Comparison of ENCODE assay signal across 30 mouse cellular contexts in the genomic region with DNA sequence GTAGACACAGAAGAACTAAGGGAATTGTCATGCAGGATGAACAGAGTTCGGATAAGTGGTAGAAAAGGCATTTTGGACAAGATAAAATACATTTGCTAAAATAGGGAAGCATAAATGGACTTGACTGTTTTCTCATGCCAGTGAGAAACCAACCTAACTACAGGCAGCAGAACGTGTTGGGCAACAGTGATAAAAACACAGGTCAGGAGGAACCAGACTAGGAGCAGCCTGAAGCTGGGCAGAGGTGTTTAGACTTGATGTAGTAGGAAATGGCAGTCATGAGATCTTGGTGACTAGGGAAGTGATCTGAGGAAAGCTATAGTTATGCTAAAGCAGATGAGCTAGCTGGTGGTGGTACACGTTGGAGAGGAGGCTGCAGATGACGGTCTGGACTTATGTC.
DNase-seq lines count a peak whose midpoint lies in the region; ATAC-seq and TF ChIP-seq lines count a peak whose summit lies in the region.
"Had no signal": no experiment of that assay in that cellular context is flagged by ENCODE, and none has a peak within 500 bp of the region (broad histone marks: within the 10 kb centered on the region; RNA-seq: fewer than 3 reads in every experiment).

No protein-coding gene starts in this region.

- peaks cover 0 to 4% of the 10 kb centered on the region in 2 experiments; a peak in 1 of 4 replicates for H3K4me1 ChIP-seq in MEL (ENCODE audit: control insufficient read depth in 1 of 2, insufficient read depth in 2 of 2, low read length in 2 of 2)
- H3K4me1 ChIP-seq: embryonic facial prominence, embryonic 10.5 days; embryonic facial prominence, embryonic 13.5 days; forebrain, embryonic 12.5 days; forebrain, embryonic 15.5 days; heart, embryonic 12.5 days; heart, embryonic 15.5 days; hindbrain, embryonic 10.5 days; hindbrain, embryonic 13.5 days; intestine, embryonic 15.5 days had no signal

- TF ChIP-seq RAD21 in MEL (IDR thresholded peaks at IDR 0.05; ENCODE audit: low read depth, low read length), result no peak

- TF ChIP-seq POLR2A in MEL (IDR thresholded peaks at IDR 0.05; ENCODE audit: control insufficient read depth in 1 of 2, insufficient read depth in 1 of 2, low read depth in 1 of 2, low read length in 2 of 2, poor library complexity in 1 of 2), result no peak

- no peak for TF ChIP-seq CTCF in MEL (IDR thresholded peaks at IDR 0.05 in 2 of 3, conservative IDR thresholded peaks at IDR 0.05 in 1 of 3; ENCODE audit: control insufficient read depth in 1 of 3, insufficient read depth in 1 of 3, low read depth in 2 of 3, low read length in 3 of 3, poor library complexity in 1 of 3, severe bottlenecking in 1 of 3)

- no peak overlapping the region for H3K9ac ChIP-seq in MEL (ENCODE audit: control insufficient read depth, low read depth, low read length, poor library complexity, severe bottlenecking)
- H3K9ac ChIP-seq: embryonic facial prominence, embryonic 13.5 days; forebrain, embryonic 12.5 days; forebrain, embryonic 15.5 days; heart, embryonic 12.5 days; heart, embryonic 15.5 days; hindbrain, embryonic 13.5 days; intestine, embryonic 15.5 days had no signal

- H3K27ac ChIP-seq in MEL (ENCODE audit: control insufficient read depth, low read depth, low read length), result no peak overlapping the region
- H3K27ac ChIP-seq: embryonic facial prominence, embryonic 10.5 days; embryonic facial prominence, embryonic 13.5 days; forebrain, embryonic 12.5 days; forebrain, embryonic 15.5 days; heart, embryonic 15.5 days; hindbrain, embryonic 10.5 days; hindbrain, embryonic 13.5 days; intestine, embryonic 15.5 days had no signal

- peak in 1 of 2 experiments; percentile 23; a peak in 1 of 4 replicates for TF ChIP-seq EP300 in MEL (IDR thresholded peaks at IDR 0.05; ENCODE audit: low read depth in 1 of 2, low read length in 2 of 2)

- no peaks in the 10 kb centered on the region for H3K9me3 ChIP-seq in MEL (replicated peaks; ENCODE audit: insufficient read depth, low read length)
- H3K9me3 ChIP-seq: embryonic facial prominence, embryonic 10.5 days; embryonic facial prominence, embryonic 13.5 days; forebrain, embryonic 12.5 days; forebrain, embryonic 15.5 days; G1E; heart, embryonic 12.5 days; heart, embryonic 15.5 days; hindbrain, embryonic 10.5 days; hindbrain, embryonic 13.5 days; intestine, embryonic 15.5 days had no signal

- H3K79me2 ChIP-seq in MEL (ENCODE audit: control insufficient read depth, insufficient read depth, low read length, poor library complexity), result no peaks in the 10 kb centered on the region

- no peaks in the 10 kb centered on the region for H3K27me3 ChIP-seq in MEL (ENCODE audit: control insufficient read depth in 1 of 2, insufficient read depth in 2 of 2, low read length in 2 of 2)
- H3K27me3 ChIP-seq: embryonic facial prominence, embryonic 13.5 days; forebrain, embryonic 12.5 days; forebrain, embryonic 15.5 days; heart, embryonic 12.5 days; heart, embryonic 15.5 days; hindbrain, embryonic 13.5 days; intestine, embryonic 15.5 days had no signal

- H3K4me3 ChIP-seq in MEL (ENCODE audit: control insufficient read depth in 1 of 2, insufficient read depth in 1 of 2, low read depth in 2 of 2, low read length in 2 of 2), result no peak overlapping the region
- H3K4me3 ChIP-seq: embryonic facial prominence, embryonic 10.5 days; embryonic facial prominence, embryonic 13.5 days; erythroblast, embryonic 14.5 days; forebrain, embryonic 12.5 days; forebrain, embryonic 15.5 days; heart, embryonic 12.5 days; heart, embryonic 15.5 days; hindbrain, embryonic 10.5 days; hindbrain, embryonic 13.5 days; intestine, embryonic 15.5 days had no signal

- peak; percentile 52 for DNase-seq in MEL (ENCODE audit: low read depth, low spot score)
- peak; percentile 44 for DNase-seq in ZHBTc4 (ENCODE audit: low read depth, low spot score)
- no peak for DNase-seq in gastrocnemius, adult 8-10 months (ENCODE audit: low spot score in 2 of 2)
- DNase-seq in retina, embryonic 14.5 days (ENCODE audit: low spot score), result no peak
- no peak for DNase-seq in kidney, postnatal 14 days
- DNase-seq: adrenal gland, adult 2 months; adrenal gland, postnatal 14 days; cerebellum, adult 11 months; cerebellum, adult 2 months; cerebellum, adult 9-11 months; cerebellum, postnatal 25 days; embryo, embryonic 11 days; gastrocnemius, postnatal 14 days; heart, adult 18-20 months; heart, postnatal 10 days; heart, postnatal 36 days had no signal

- ATAC-seq in megakaryocyte progenitor cell, adult 5-6 weeks (replicated peaks; ENCODE audit: poor library complexity), result peak; percentile 63
- ATAC-seq: CD4-positive, CD25-positive, alpha-beta regulatory T cell, adult 4 months; forebrain, embryonic 15.5 days; hindbrain, embryonic 16.5 days; intestine, embryonic 15.5 days had no signal

- H3K36me3 ChIP-seq in MEL (ENCODE audit: control insufficient read depth in 1 of 2, insufficient read depth in 2 of 2, low read length in 2 of 2), result no peaks in the 10 kb centered on the region; a peak in 1 of 4 replicates
- H3K36me3 ChIP-seq: embryonic facial prominence, embryonic 10.5 days; embryonic facial prominence, embryonic 13.5 days; forebrain, embryonic 12.5 days; forebrain, embryonic 15.5 days; heart, embryonic 12.5 days; heart, embryonic 15.5 days; hindbrain, embryonic 10.5 days; hindbrain, embryonic 13.5 days; intestine, embryonic 15.5 days had no signal

TF ChIP-seq in MEL, 35 proteins besides CTCF, POLR2A, EP300 and RAD21:
- TF ChIP-seq GATA1 (IDR thresholded peaks at IDR 0.05; ENCODE audit: low read depth, low read length) (no peak), ZKSCAN1 (IDR thresholded peaks at IDR 0.05; ENCODE audit: low read depth, low read length) (no peak), SIN3A (IDR thresholded peaks at IDR 0.05; ENCODE audit: low read length) (no peak), UBTF (IDR thresholded peaks at IDR 0.05; ENCODE audit: borderline replicate concordance, insufficient read depth, low read depth, low read length) (no peak), USF1 (IDR thresholded peaks at IDR 0.05; ENCODE audit: low read depth, low read length) (no peak)
TF ChIP-seq in MEL: peak in this region for 0.

Comparison
In these comparisons a context has a peak if more than half of its experiments do, and no peak if none do; other contexts are left out.
1. DNase-seq: peak in MEL (single experiment) and ZHBTc4 (single experiment); none in gastrocnemius, adult 8-10 months (0 of 2), retina, embryonic 14.5 days (single experiment) and kidney, postnatal 14 days (single experiment).